Mouse (Mus musculus) cerebellum, postnatal 25 days (tissue): ENCODE measurements around the gene Ces1h.
"Not testable (repeated sequence)": the region's sequence is repeated elsewhere in the genome, so short reads cannot be mapped to it uniquely, and the experiment has no call there.

ENCODE experiments used
- DNase-seq, 2 experiments: peaks; one replicate each; pipeline ENCODE4 v3.0.0; 2021; ENCODE audit warnings: mixed read lengths in 2 of 2

The Ces1h gene

DNA sequence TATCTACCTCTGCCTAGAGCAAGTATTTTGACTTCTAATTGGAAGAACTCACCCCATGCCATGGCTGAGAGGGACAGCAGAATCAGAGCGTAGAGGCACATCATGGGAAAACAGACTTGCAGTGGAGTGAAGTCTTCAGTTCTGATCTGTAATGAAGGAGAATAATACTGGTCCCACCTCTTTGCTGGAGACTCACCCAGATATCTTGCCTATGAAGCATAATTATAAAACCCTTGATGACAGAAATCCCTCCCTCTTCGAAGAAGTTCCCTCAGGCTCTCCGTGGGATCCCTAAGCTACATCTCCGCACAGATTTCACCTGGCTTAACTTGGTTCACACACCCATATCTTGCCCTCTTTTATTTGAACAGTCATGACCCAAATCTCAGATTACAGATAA is at the start of gene Ces1h:
Gene Ces1h (minus strand): TSS at position 101 of the 400 bp plus-strand sequence.
- no peak for DNase-seq

GRCm38 (mm10) chr8:93427195-93427594 is 47.7 kb upstream of the Ces1h start:
- no peak for DNase-seq

DNA sequence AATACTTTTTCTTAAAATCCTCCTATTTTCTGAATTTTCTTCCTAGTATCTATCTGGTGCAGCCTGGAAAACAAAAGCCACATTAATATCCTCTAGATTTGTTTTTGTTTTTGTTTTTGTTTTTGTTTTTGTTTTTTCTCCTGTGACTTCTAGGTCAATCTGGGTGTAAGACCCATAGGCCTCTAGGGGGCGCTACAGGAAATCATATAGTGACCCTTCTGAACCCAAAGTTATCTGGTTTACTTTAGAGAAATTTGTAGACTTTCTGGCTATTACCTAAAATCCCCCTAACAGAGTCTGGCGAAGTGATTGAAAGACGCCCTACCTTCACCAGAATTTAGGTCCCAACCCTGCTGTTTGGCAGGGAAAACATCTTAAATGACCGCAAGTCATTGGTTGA is 35.9 kb upstream of the Ces1h start:
- no peak for DNase-seq

DNA sequence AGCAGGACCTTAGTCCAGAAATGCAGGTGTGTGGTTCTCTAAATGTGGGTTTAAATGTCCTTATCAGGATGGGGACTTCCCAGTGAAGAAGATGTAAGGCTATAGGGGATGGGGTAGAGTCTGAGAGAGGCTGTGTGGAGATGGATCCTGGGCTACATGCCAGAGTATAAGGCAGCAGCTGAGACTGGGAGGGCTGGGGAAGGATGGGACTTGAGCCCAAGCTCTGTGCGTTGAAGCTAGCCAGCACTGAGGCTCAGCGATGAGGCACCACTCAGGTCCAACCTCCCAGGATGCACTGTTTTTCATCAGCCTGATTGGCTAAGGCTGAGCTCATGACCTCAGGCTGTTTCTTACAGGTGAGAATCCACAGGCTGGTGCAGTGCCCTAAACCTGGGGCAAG is 29.3 kb upstream of the Ces1h start:
- no peak for DNase-seq

DNA sequence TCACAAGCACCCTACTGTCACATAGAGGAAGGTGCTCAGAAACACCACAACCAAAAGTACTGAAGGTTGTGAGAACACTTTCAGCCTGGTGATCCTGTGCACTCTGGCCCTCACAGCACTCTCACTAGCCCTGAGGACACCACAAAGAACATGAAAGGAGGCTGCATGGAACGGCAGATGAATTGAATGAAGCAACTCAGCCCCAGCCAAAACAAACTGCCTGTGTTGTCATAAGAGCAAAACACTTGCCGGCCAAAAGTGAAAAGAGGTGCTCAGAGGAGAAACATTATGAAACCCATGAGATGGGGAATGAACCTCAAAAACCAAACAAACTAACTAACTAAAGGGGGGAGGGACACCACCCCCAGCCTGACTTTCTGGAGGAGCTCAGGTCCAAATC is 20.2 kb upstream of the Ces1h start:
- no peak for DNase-seq

DNA sequence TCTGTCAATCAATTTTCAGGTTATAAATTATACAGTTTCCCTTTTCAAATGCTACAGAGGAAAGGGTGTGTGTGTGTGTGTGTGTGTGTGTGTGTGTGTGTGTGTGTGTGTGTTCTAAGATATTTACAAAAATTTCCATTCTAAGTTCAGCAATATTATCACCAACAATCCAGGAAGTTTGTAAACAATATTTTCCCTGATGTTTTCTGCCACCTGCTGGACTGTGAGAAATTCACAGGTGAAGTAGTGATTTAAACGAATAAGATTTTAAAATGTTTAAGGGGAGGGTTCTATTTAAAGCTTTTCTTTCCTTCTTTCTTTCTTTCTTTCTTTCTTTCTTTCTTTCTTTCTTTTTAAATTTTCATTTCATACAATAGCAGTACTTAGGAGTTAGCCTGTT is 18.5 kb upstream of the Ces1h start:
- no peak for DNase-seq

- not testable (repeated sequence) for DNase-seq
Measured at GRCm38 (mm10) chr8:93394079-93394619, 14.6 kb upstream of the Ces1h start.

- no peak for DNase-seq
Measured at GRCm38 (mm10) chr8:93369481-93369880, 10.0 kb downstream of the Ces1h start.

DNA sequence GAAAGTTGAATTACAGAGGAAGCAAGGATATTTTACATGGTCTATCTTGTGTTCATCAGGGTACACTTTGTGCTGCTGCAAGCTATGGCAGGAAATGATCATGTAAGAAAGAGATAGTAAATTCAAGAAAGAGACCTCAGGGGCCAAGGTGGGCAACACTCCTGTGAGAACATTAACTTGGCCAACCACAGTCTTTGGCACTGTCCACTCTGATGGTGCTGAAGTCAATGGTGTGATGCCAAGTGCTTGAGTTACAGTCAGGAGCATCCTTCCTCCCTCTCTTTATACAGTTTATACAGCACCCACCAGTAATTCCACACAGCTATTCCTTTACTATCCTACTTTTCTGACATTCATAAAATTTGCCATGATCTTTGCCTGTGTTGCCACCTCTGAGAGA is 19.4 kb downstream of the Ces1h start:
- DNase-seq, result no peak

DNA sequence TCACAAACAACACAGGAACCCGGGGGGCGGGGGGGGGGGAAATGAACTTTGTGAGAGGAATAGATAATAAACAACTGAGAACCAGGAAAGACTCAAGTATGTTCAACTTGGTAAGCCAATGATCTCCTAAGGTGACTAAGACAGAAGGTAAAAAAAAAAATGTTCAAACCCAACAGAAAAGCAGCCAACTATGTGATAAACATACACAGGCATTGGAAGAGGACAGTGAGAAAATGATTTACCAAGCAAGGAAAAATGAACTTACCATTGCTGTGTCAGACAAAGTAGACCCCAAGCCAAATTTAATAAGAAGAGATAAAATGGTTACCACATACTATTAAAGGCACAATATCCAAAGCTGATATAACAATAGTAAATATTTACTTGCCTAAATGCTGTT is 40.0 kb downstream of the Ces1h start:
- no peak for DNase-seq

GRCm38 (mm10) chr8:93337207-93337606 is 42.3 kb downstream of the Ces1h start, which contains the start of gene Ces1g:
Ces1g (minus strand) TSS chr8:93337308.
- DNase-seq, result no peak

DNA sequence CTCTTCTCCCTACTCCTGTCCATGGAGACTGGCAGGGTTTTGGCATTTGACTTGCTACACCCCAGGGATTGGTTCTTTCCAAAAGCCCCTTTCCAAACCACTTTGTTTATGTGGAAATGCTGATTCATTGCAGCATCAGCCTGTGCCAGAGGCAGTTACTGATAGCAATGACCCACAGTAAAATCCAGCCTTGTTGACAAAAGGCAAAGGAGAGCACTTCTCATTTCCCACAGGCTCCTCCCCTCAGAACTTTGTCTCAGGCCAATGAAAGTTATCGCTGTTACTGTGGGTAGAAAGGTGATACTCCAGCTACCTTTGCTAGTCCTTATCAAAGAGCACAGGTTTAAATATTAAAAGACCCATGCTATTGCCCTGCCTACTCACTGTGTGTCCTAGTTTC is 46.8 kb downstream of the Ces1h start:
- no peak for DNase-seq

DNA sequence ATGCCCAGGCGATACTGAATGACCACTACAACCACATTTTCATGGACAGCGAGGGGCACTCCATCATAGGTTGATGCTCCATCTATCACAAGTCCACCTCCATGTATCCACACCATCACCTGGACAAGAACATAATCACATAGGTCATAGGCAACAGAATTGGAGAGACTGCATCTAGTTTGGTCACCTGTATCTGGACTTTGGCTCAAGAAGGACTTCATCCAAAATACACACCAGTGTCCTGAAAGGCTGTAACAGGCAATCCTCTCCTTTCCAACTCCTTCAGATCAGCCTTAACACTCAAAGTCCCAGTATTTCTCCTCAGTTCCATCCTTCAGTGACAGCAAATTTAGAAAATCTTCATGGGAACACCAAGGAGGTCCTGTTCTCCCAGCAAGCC is 48.4 kb downstream of the Ces1h start:
- DNase-seq, result no peak

DNA sequence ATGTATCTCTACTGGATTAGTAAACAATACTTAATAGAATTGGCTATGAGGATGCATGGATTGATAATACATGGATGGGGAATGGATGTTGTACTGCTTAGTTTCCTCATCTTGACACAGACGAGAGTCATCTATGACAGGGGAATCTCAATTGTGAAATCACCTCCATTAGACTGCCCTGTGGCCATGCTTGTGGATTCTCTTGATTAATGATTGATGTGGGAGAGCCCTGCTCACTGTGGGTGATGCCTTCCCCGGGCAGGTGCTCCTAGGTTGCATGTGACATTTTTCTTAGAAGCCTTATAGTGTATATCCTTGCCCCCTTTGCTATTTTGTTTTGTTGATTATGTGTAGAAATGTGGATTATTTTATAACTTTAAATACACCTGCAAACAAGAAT is 54.4 kb downstream of the Ces1h start:
- no peak for DNase-seq

GRCm38 (mm10) chr8:93317031-93317430 is 62.5 kb downstream of the Ces1h start:
- no peak for DNase-seq

DNA sequence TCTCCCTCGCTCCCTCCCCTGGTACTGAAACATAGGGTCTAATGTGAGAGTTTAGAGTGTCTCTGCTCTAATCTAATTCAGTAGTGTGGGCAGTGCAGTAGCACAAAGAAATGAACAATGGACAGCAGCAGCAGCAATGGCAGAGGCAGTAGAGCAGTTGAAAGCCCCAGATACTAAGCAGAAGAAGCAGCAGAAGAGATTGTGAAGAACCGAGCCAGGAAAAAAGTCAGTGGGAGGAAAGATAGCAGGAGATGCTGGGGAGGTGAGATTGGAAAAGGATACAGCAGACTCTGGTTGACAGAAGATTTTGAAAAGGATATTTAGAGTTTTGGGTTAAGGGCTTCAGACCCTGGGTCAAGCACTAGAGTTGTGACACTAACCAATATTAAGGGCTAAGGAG is 64.0 kb downstream of the Ces1h start:
- no peak for DNase-seq
